In genomic region chr13:35798645-35799044, GRCm38 (mm10) we compare ENCODE assay signal across 9 mouse cellular contexts.
DNase-seq lines count a peak whose midpoint lies in the region; ATAC-seq lines count a peak whose summit lies in the region.
"Had no signal": no experiment of that assay in that cellular context is flagged by ENCODE, and none has a peak within 500 bp of the region (broad histone marks: within the 10 kb centered on the region; RNA-seq: fewer than 3 reads in every experiment).

No protein-coding gene starts in this region.

- no peak overlapping the region for H3K9ac ChIP-seq in forebrain, embryonic 13.5 days
- no peak overlapping the region for H3K9ac ChIP-seq in forebrain, embryonic 12.5 days
- H3K9ac ChIP-seq in heart, embryonic 16.5 days (ENCODE audit: low read length) = no peak overlapping the region
- H3K9ac ChIP-seq in neural tube, embryonic 15.5 days (replicated peaks) = no peak overlapping the region

- H3K36me3 ChIP-seq in forebrain, embryonic 13.5 days (ENCODE audit: poor library complexity, severe bottlenecking) = no peaks in the 10 kb centered on the region
- H3K36me3 ChIP-seq in forebrain, embryonic 12.5 days (replicated peaks) = no peaks in the 10 kb centered on the region
- peaks cover 26% of the 10 kb centered on the region for H3K36me3 ChIP-seq in megakaryocyte, embryonic 14.5 days (replicated peaks; ENCODE audit: low read length)
- H3K36me3 ChIP-seq in heart, embryonic 16.5 days (ENCODE audit: control insufficient read depth, insufficient read depth) = peaks cover 4% of the 10 kb centered on the region; the same call in 1 of the 2 replicates
- H3K36me3 ChIP-seq in neural tube, embryonic 15.5 days = no peaks in the 10 kb centered on the region

- 0 out of 2 replicates have a peak, but pooled peaks have one; percentile 24 for ATAC-seq in forebrain, embryonic 13.5 days
- no peak for ATAC-seq in forebrain, embryonic 12.5 days (ENCODE audit: low FRiP score)
- no peak for ATAC-seq in megakaryocyte, adult 5-6 weeks (ENCODE audit: poor library complexity, severe bottlenecking)
- no peak for ATAC-seq in heart, embryonic 16.5 days (replicated peaks; ENCODE audit: extremely low read depth, insufficient read depth, low FRiP score)
- no peak for ATAC-seq in neural tube, embryonic 15.5 days (ENCODE audit: low FRiP score)

- H3K4me2 ChIP-seq in forebrain, embryonic 13.5 days = no peak overlapping the region
- H3K4me2 ChIP-seq in forebrain, embryonic 12.5 days = no peak overlapping the region
- 0 out of 2 replicates have a peak overlapping the region, but pooled peaks have one; percentile 28 for H3K4me2 ChIP-seq in heart, embryonic 16.5 days (ENCODE audit: low read depth, low read length)
- H3K4me2 ChIP-seq in neural tube, embryonic 15.5 days = no peak overlapping the region

- H3K4me3 ChIP-seq in forebrain, embryonic 13.5 days = no peak overlapping the region
- H3K4me3 ChIP-seq in forebrain, embryonic 12.5 days (replicated peaks) = no peak overlapping the region
- peak overlapping the region; percentile 25 for H3K4me3 ChIP-seq in megakaryocyte, embryonic 14.5 days (replicated peaks)
- no peak overlapping the region for H3K4me3 ChIP-seq in heart, embryonic 16.5 days (ENCODE audit: low read length)
- H3K4me3 ChIP-seq in neural tube, embryonic 15.5 days (replicated peaks) = no peak overlapping the region

- peak; percentile 59 to 60 for DNase-seq in cerebellum, adult 18-20 months
- peak; percentile 65 for DNase-seq in lung, postnatal 36 days

- H3K4me1 ChIP-seq in forebrain, embryonic 13.5 days = peaks cover 17% of the 10 kb centered on the region
- peaks cover 3% of the 10 kb centered on the region; the same call in 1 of the 2 replicates for H3K4me1 ChIP-seq in forebrain, embryonic 12.5 days
- peaks cover 87% of the 10 kb centered on the region for H3K4me1 ChIP-seq in megakaryocyte, embryonic 14.5 days
- H3K4me1 ChIP-seq in heart, embryonic 16.5 days (ENCODE audit: control insufficient read depth, insufficient read depth, low read length) = peaks cover 58% of the 10 kb centered on the region
- 0 out of 2 replicates have a peak, but pooled peaks cover 4% of the 10 kb centered on the region for H3K4me1 ChIP-seq in neural tube, embryonic 15.5 days

- H3K27me3 ChIP-seq in forebrain, embryonic 13.5 days = no peaks in the 10 kb centered on the region
- H3K27me3 ChIP-seq in forebrain, embryonic 12.5 days = no peaks in the 10 kb centered on the region
- H3K27me3 ChIP-seq in megakaryocyte, embryonic 14.5 days (replicated peaks) = no peaks in the 10 kb centered on the region
- H3K27me3 ChIP-seq in heart, embryonic 16.5 days (ENCODE audit: control insufficient read depth, insufficient read depth, low read length) = no peaks in the 10 kb centered on the region
- H3K27me3 ChIP-seq in neural tube, embryonic 15.5 days (replicated peaks) = no peaks in the 10 kb centered on the region

- 72% methylated on average over 9 of the region's 9 CpGs for WGBS in forebrain, embryonic 13.5 days
- WGBS in forebrain, embryonic 12.5 days = 74% methylated on average over 9 of the region's 9 CpGs
- 43% methylated on average over 9 of the region's 9 CpGs for WGBS in heart, embryonic 16.5 days
- WGBS in neural tube, embryonic 15.5 days = 77% methylated on average over 9 of the region's 9 CpGs

- no peak overlapping the region for H3K27ac ChIP-seq in forebrain, embryonic 13.5 days
- H3K27ac ChIP-seq in forebrain, embryonic 12.5 days = no peak overlapping the region
- H3K27ac ChIP-seq in heart, embryonic 16.5 days (ENCODE audit: low read length) = peak overlapping the region; percentile 83
- H3K27ac ChIP-seq in neural tube, embryonic 15.5 days (replicated peaks) = no peak overlapping the region
- H3K27ac ChIP-seq: macrophage had no signal

- no peaks in the 10 kb centered on the region for H3K9me3 ChIP-seq in forebrain, embryonic 13.5 days (replicated peaks)
- no peaks in the 10 kb centered on the region for H3K9me3 ChIP-seq in forebrain, embryonic 12.5 days
- peaks cover 4% of the 10 kb centered on the region for H3K9me3 ChIP-seq in megakaryocyte, embryonic 14.5 days
- no peaks in the 10 kb centered on the region; the same call in 1 of the 2 replicates for H3K9me3 ChIP-seq in heart, embryonic 16.5 days (replicated peaks; ENCODE audit: control insufficient read depth, low read length)
- H3K9me3 ChIP-seq in neural tube, embryonic 15.5 days (replicated peaks) = no peaks in the 10 kb centered on the region
